Mouse (Mus musculus): ENCODE measurements around the gene Clic1.
"Not testable (repeated sequence)": the region's sequence is repeated elsewhere in the genome, so short reads cannot be mapped to it uniquely, and the experiment has no call there.

The Clic1 gene

DNA sequence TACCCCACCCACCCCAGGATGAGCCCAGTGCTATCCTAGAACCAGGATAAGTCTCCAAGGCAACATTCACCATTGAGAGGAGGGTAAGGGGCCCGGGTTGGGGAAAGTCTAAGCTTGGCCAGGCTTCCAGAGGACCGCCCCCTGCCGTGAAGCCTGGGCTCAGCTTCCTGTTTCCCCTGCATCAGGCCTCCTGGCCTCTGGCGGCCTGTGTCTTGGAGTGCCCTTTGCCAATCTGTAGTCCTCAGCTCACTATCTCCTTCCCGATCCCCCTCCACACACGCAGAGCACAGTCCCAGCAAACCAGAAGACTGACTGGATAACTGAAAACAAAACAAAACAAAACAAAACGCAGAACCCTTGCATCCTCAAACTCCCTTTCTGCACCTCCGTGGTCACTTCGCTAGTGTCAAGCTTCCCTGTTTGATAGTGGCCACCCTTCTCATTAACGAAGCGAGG is at the start of gene Clic1:
Clic1 (plus strand) TSS at position 406 of the 456 bp plus-strand sequence.
- peak; percentile 76 for DNase-seq

- DNase-seq, result peak; percentile 86
These were observed 48.9 kb upstream of the Clic1 start, which contains the start of gene Vars for GRCm38 (mm10) chr17:35000717-35001451. Gene Vars, plus strand, starts transcription at chr17:35000987.

DNA sequence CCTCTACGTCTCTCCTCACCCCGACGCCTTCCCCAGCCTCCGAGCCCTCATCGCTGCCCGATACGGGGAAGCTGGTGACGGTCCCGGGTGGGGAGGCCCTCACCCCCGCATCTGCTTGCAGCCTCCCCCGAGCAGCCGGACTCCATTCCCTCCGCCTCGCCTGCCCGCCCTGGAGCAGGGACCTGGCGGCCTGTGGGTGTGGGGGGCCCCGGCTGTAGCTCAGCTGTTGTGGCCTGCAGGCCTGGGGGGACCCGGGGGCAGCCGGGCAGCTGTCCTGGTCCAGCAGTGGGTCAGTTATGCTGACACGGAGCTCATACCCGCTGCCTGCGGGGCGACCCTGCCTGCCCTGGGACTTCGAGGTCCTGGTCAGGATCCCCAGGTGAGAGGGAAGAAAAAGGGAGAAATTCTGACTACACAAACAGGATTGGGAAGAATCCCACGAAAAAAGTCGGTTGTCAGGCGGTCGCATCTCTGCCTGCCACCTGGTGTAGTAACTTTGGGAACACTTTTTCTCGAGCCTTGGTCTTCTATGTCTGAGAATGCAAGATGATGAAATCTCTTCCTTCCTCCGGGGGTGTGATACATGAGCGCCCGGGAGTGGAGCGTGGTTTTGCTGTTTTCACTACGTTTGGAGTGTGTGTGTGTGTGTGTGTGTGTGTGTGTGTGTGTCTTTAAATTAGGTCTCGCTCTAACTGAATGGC is 48.2 kb upstream of the Clic1 start:
- DNase-seq, result peak; percentile 35

GRCm38 (mm10) chr17:35002153-35002865 is 47.5 kb upstream of the Clic1 start:
- peak; percentile 26 for DNase-seq

DNA sequence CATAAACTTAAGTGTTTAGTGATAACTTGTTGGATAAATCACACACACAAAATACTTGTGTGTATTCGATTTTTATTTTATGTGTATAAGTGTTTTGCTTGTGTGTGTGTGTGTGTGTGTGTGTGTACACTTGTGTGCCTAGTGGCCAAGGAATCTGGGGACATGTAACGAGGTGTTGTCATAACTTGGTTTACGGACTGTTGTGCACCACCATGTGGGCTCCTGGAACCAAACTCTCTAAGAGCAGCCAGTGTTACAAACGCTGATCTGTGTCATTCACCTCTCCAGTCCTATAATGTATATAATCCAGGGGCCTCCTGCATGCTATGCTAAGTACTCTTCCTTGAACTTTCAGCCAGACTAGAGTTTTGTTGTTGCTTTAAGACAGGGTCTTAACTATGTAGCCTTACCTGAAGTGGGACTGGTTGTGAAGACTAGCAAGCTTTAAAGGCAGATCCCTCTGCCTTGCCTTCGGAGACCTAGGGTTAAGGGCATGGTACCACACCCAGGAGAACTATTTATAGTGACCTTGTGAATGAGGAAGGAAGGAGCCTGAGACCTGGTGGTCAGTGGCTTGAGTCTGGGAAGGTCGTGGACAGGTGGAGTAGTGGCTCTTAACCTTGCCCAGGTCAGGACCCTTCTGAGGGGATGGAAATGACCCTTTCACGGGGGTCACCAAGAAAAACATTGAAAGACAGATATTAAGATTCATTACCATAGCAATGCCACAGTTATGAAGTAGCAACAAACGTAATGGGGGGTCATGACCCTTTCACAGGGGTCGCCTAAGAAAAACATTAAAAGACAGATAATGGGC is 46.5 kb upstream of the Clic1 start:
- no peak for DNase-seq

GRCm38 (mm10) chr17:35004075-35004717 is 45.6 kb upstream of the Clic1 start:
- DNase-seq, result no peak

- DNase-seq, result no peak
These were observed 44.6 kb upstream of the Clic1 start for GRCm38 (mm10) chr17:35005158-35005557.

- DNase-seq, result not testable (repeated sequence)
These were observed 43.9 kb upstream of the Clic1 start for GRCm38 (mm10) chr17:35005902-35006301.

- no peak for DNase-seq
These were observed 42.3 kb upstream of the Clic1 start for GRCm38 (mm10) chr17:35007387-35007991.

- DNase-seq, result no peak
These were observed 40.2 kb upstream of the Clic1 start for GRCm38 (mm10) chr17:35009586-35009985.

DNA sequence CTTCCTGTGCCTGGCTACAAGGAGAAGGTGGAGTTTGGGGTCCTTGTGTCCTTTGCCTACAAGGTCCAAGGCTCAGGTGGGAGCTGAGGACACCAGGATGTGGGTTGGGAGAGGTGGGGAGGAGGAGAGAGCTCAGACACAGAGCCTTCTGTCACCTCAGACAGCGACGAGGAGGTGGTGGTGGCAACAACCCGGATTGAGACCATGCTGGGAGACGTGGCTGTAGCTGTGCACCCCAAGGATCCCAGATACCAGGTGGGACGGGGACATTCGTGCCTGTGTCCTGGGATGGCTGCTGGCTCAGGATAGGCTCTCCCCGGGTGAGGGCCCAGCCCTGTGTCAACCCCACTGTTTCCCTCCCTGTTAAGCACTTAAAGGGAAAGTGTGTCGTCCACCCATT is 38.3 kb upstream of the Clic1 start:
- no peak for DNase-seq

GRCm38 (mm10) chr17:35012430-35012829 is 37.3 kb upstream of the Clic1 start:
- DNase-seq, result no peak

- DNase-seq, result no peak
These were observed 36.5 kb upstream of the Clic1 start for GRCm38 (mm10) chr17:35013221-35013620.

- DNase-seq, result no peak
These were observed 34.5 kb upstream of the Clic1 start for GRCm38 (mm10) chr17:35015296-35015695.

GRCm38 (mm10) chr17:35016376-35016775 is 33.4 kb upstream of the Clic1 start, which contains the start of gene Vwa7:
Gene Vwa7, plus strand, starts transcription at chr17:35016579.
- no peak for DNase-seq

GRCm38 (mm10) chr17:35016791-35017705 is 32.7 kb upstream of the Clic1 start:
- no peak for DNase-seq

DNA sequence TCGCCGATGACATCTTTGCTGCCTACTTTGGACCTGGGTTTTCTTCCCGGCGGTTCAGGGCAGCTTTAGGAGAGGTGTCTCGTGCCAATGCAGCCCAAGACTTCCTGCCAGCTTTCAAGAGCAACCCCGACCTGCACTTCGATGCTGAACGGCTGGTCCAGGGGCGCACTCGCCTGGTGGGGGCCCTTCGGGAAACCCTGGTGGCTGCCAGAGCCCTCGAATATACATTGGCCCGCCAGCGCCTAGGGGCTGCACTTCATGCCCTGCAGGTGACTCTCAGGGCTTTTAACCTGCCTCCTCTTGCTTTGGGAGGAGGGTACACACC is 32.1 kb upstream of the Clic1 start:
- no peak for DNase-seq

- no peak for DNase-seq
These were observed 31.6 kb upstream of the Clic1 start for GRCm38 (mm10) chr17:35018171-35018570.

DNA sequence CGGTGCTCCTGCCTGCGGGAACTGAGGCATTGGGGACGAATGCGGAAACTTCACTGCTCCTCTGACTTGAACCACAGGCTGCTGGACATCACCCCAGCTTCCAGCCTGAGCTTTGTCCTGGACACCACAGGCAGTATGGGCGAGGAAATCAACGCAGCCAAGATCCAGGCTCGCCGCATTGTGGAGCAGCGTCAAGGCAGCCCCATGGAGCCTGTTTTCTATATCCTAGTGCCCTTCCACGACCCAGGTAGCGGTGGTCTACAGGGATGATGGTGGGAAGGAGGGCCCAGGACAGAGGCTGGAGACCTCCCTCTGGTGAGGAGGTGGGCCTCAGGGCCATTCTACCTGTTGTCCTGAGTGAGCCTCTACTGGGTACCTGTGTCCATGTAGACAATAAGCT is 29.9 kb upstream of the Clic1 start:
- DNase-seq, result no peak

- DNase-seq, result no peak
These were observed 29.2 kb upstream of the Clic1 start for GRCm38 (mm10) chr17:35020551-35020950.
